16 mouse cellular contexts compared by ENCODE assay signal in the genomic region with DNA sequence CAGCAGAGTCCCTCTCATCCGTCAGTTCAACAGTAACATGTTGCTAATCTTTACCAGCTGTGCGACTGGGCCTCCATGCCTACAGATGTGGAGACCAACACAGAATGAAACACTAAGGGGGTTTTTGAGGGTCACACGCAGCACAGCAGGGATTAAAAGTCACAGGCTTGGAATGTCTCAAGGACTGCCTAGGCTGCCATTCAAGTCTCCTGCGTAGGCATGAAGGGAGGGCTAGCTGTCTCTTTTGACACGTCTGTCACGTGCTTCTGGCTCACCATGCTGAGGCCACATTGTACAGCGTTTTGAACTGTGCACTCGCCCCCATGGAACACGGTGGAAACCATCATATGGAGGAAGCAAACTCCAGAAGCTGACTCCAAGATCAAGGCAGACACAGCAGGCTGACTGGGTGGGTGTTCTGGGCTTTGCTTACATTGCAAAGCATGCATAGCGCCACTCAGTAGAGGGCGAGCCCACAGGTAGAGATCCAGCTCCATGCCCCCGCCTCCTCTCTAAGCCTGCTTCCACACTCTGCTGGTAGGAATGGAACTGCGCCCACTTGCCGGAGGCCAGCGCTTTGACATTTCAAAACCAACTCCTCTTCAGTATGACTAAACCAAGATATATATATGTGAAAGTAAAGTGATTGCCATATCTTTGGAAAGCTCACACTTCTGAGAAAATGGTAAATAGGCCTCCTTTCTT.
DNase-seq lines count a peak whose midpoint lies in the region; ATAC-seq and TF ChIP-seq lines count a peak whose summit lies in the region.
"Had no signal": no experiment of that assay in that cellular context is flagged by ENCODE, and none has a peak within 500 bp of the region (broad histone marks: within the 10 kb centered on the region; RNA-seq: fewer than 3 reads in every experiment).

No protein-coding gene starts in this region.

- no peaks in the 10 kb centered on the region for H3K9me3 ChIP-seq in midbrain, postnatal 0 days (ENCODE audit: low read length)
- H3K9me3 ChIP-seq: heart, embryonic 15.5 days; kidney, embryonic 15.5 days had no signal

- H3K4me3 ChIP-seq in midbrain, postnatal 0 days (ENCODE audit: low read depth, low read length): no peak overlapping the region
- H3K4me3 ChIP-seq: erythroblast, embryonic 14.5 days; heart, embryonic 15.5 days; kidney, embryonic 15.5 days had no signal

- H3K4me2 ChIP-seq in midbrain, postnatal 0 days (ENCODE audit: low read depth, low read length, poor library complexity, severe bottlenecking): no peak overlapping the region
- H3K4me2 ChIP-seq: heart, embryonic 15.5 days; kidney, embryonic 15.5 days had no signal

- WGBS in midbrain, postnatal 0 days: 80% methylated on average over 15 of the region's 15 CpGs

- H3K27me3 ChIP-seq in midbrain, postnatal 0 days (ENCODE audit: insufficient read depth, low read length): no peaks in the 10 kb centered on the region
- H3K27me3 ChIP-seq: heart, embryonic 15.5 days; kidney, embryonic 15.5 days had no signal

- H3K9ac ChIP-seq in midbrain, postnatal 0 days (replicated peaks; ENCODE audit: low read length, poor library complexity, severe bottlenecking): no peak overlapping the region
- H3K9ac ChIP-seq: heart, embryonic 15.5 days; kidney, embryonic 15.5 days had no signal

- DNase-seq in heart, adult 11 months: peak; percentile 82
- no peak for DNase-seq in heart, postnatal 10 days
- peak; percentile 88 for DNase-seq in right cerebral cortex, adult 18-20 months
- no peak for DNase-seq in right cerebral cortex, postnatal 4 days
- peak; percentile 51 to 66 for DNase-seq in left cerebral cortex, postnatal 14 days (ENCODE audit: low spot score in 2 of 2)
- DNase-seq in urinary bladder, postnatal 10 days (ENCODE audit: low spot score): no peak
- DNase-seq in midbrain, postnatal 0 days (ENCODE audit: low spot score): no peak
- no peak for DNase-seq in ovary, postnatal 14 days (ENCODE audit: low spot score)
- DNase-seq: cerebellum, adult 9-10 months; gastrocnemius, postnatal 25 days; liver; lung, postnatal 14 days; thymus, postnatal 14 days had no signal

- H3K36me3 ChIP-seq in midbrain, postnatal 0 days (ENCODE audit: insufficient read depth, low read length): no peaks in the 10 kb centered on the region
- H3K36me3 ChIP-seq: heart, embryonic 15.5 days; kidney, embryonic 15.5 days had no signal

- intact Hi-C loops in heart, postnatal 10 days (cut with DNase I): no loop called here
- intact Hi-C loops in left cerebral cortex, postnatal 14 days (cut with DNase I): no loop called here

- ATAC-seq in midbrain, postnatal 0 days (ENCODE audit: low FRiP score): no peak

- TF ChIP-seq CTCF in midbrain, postnatal 0 days (IDR thresholded peaks at IDR 0.05): no peak

- no peak overlapping the region for H3K27ac ChIP-seq in midbrain, postnatal 0 days (ENCODE audit: low read depth, low read length)
- H3K27ac ChIP-seq: heart, embryonic 15.5 days; kidney, embryonic 15.5 days had no signal

- no peaks in the 10 kb centered on the region for H3K4me1 ChIP-seq in midbrain, postnatal 0 days (ENCODE audit: insufficient read depth, low read length)
- H3K4me1 ChIP-seq: heart, embryonic 15.5 days; kidney, embryonic 15.5 days had no signal

Comparison
In these comparisons a context has a peak if more than half of its experiments do, and no peak if none do; other contexts are left out.
1. DNase-seq: peak in heart, adult 11 months (single experiment), right cerebral cortex, adult 18-20 months (single experiment) and left cerebral cortex, postnatal 14 days (2 of 2); none in heart, postnatal 10 days (0 of 2), right cerebral cortex, postnatal 4 days (single experiment), urinary bladder, postnatal 10 days (single experiment), midbrain, postnatal 0 days (single experiment) and ovary, postnatal 14 days (single experiment).